Mouse (Mus musculus) kidney, adult 18-20 months (tissue): Measurements from ENCODE around the gene Gdi2.
A peak's percentile ranks its signal among the peaks of the same experiment; 100 is the strongest.

Source experiments
- DNase-seq: peaks from one replicate; pipeline ENCODE4 v3.0.0; 2021

Gene Gdi2

DNA sequence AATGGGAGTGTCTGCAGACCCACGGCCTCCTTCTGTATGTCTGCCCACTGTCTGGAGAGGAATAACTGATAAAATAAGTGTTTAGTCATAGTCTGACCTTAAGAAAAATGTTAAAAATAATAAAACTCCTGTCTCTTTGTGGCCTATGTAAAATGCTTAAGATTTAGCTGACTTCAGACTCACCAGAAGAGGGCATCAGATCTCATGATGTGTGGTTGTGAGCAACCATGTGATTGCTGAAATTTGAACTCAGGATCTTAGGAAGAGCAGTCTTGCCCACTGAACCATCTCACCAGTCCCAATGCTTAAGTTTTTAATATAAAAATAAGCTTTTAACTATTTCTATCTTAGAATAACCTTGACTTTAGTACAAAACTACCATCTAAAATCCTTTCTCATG lies 25.3 kb downstream of the Gdi2 start:
- no peak for DNase-seq

DNA sequence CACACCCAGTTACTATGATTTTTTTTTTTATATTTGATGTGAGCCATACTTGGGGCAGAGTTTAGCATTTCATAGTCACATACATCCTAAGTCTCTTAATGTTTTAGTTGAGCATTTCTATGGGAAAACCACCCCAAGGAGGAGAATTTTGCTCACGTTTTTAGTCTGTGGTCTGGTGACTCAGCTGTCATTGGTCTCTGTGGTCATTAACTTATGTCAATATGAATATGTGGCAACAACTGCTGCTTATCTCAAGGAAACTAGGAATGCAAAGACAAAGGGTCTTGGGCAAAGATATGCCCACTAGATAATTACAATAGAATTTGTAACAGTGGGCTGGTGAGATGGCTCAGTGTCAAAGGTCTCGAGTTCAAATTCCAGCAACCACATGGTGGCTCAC lies 26.1 kb downstream of the Gdi2 start:
- no peak for DNase-seq

DNA sequence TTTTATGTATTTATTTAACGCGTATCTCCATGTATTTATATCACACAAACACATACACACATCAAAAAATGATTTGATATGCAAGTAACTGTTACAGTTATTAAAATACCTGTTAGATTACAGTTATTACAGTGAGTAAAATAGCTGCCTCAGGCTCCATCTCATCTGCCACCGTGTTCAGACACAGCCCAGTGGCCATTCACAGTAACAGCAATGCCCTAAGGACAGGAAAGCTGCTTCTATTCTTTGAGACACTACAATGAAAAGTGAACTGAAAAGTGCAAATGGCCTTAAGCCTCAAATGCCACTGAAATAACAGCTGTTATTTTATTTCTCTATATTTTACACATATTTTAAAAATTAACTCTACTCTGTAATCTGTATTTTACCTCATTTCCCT lies 52.9 kb downstream of the Gdi2 start:
- DNase-seq, result no peak

DNA sequence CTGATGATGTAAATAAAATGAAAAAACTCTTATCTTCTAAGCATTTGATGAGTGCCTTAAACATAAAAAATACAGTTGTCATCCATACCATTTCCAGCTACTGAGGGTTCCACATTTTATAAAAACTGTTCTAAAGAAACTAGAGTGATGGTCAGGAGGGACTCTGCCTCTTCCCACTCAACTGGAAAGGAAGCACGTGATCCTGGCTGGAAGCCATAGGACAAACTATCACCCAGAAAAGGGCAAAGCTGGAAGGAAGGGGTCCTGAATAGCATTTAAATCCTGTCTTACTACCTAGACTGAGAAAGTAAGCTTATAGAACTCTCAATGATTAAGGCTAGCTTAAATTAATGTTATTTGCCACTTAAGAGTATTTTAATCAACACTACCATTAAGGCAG lies 56.4 kb downstream of the Gdi2 start:
- DNase-seq, result peak; percentile 53

DNA sequence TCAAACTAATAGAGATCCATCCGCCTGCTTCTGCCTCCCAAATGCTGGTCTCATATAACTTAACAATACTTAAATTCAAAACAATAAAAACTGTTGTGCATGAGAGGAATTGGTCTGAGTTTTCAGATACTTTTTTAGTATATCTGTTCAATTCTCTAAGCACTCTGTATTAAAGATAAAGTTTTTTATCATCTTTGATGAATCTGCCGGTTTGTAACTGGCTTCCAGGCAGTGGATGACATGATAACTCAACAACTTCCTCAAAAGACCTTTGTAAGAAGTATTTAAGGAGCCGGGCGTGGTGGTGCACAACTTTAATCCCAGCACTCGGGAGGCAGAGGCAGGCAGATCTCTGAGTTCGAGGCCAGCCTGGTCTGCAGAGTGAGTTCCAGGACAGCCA lies 58.4 kb downstream of the Gdi2 start:
- no peak for DNase-seq

DNA sequence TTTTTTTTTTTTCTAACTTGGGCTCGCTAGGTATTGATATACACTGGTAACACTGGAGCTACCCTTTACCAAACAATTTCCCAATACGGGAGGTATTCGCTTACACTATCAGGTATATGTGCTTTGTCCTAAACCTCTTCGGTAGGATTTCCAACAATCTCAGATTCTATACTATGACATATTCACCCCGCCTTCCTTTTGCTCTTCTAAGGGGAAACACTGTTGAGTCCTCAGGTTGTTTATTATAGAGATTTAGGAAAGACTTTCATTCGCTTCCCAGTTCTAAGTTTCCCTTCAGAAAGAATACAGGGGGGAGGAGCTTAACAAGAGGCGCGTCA lies 71.9 kb downstream of the Gdi2 start:
- no peak for DNase-seq

DNA sequence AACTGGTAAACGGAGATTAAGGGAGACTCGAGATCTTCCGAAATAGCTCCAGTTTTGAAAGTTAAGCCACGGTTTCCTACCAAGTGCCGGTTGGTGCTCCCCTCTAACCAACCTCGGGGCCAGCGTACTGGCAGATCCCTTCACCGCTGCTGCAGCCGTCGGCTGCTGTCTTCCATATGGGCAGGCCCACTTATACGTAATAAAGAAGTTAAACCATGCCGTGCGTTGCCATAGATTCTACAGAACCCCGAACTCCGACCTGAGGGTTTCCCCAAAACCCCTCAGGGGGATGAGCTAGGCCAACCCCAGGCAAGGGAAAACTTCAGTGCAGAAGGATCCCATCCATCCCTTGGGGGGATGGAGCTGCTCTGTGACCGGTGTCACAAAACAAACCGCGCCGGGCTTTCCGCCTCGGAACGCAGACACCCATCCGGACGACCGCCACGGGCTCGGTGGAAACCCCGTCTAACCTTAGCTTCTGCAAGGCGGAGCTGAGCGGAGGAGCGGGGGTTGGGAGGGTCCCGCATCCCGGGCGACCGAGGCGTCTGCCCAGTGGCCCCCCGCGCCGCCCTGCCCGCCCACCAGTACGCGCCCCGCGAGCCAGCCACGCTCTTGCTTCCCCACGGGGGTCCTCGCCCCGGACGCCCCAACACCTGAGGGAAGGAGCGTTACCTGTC lies 72.4 kb downstream of the Gdi2 start:
- DNase-seq, result peak; percentile 46

DNA sequence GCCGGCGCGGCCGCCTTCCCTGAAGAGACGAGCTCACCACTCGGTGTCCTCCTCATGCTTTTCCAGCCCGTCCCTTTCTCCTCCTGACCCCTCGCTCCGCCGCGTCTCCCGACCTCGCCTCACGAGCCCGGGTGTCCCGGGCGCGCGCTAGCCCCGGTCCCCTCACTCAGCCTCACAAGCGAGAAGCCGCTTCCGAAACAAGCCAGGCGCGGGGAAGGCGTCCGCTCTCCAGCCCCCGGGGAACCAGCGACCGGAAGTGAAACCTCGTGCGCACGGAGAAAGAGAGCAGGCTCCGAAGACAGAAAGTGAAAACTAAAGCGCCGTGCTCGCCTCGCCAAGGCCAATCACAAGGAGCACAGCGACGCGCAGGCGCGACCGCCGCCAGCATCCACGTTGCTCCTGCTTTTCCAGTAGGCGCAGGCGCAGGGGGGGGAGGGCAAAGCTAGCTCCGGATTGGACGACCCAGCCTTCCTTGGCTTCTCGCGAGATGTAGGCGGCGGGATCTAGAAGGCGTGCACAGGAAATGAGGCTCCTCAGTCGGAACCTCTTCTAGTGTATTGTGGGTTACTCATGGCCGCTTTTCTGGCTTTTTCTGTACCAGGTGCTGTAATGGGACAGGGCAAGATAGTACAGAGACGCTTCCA lies 73.1 kb downstream of the Gdi2 start, which contains the start of gene Fam208b:
Gene Fam208b (minus strand): TSS at position 314 of the 644 bp plus-strand sequence.
- DNase-seq, result peak; percentile 97
